Mouse (Mus musculus) hindbrain, postnatal 0 days (tissue): ENCODE data around the gene Hacl1. TPM values are rescaled to one million over a fixed set of nuclear protein-coding genes. Genes with fewer than 3 reads are reported as not detected.

Experiments used
- ATAC-seq: fragments of 200-750 bp; cut with Nextera tagmentation; 2 replicates; pipeline ENCODE4 v1.8.0; 2017; ENCODE audit warnings: mild to moderate bottlenecking, moderate TSS enrichment, moderate library complexity
- DNase-seq: peaks from one replicate; pipeline ENCODE4 v3.0.0-alpha.2; 2015; ENCODE audit warnings: low spot score
- H3K27ac ChIP-seq: fragments of 300-500 bp; sonication (generic); 2 replicates; pipeline ENCODE4 v1.5.1; 2014; ENCODE audit warnings: mild to moderate bottlenecking
- H3K27me3 ChIP-seq: fragments of 300-500 bp; sonication (generic); 2 replicates; pipeline ENCODE4 v1.6.1; 2014; ENCODE audit warnings: low read length, mixed read lengths; ENCODE audit not compliant: insufficient read depth
- H3K36me3 ChIP-seq: fragments of 300-500 bp; sonication (generic); 2 replicates; pipeline ENCODE4 v1.6.1; 2014; ENCODE audit warnings: low read length, mixed read lengths; ENCODE audit not compliant: insufficient read depth
- H3K4me1 ChIP-seq: fragments of 300-500 bp; sonication (generic); 2 replicates; pipeline ENCODE4 v1.6.1; 2014; ENCODE audit warnings: antibody characterized with exemption, low read length, mixed read lengths; ENCODE audit not compliant: insufficient read depth
- H3K4me2 ChIP-seq: fragments of 300-500 bp; sonication (generic); 2 replicates; pipeline ENCODE4 v1.6.1; 2014; ENCODE audit warnings: low read depth, mild to moderate bottlenecking, low read length, moderate library complexity, mixed read lengths
- H3K4me3 ChIP-seq: fragments of 300-500 bp; sonication (generic); 2 replicates; pipeline ENCODE4 v1.5.1; 2014; ENCODE audit warnings: low read length
- H3K9ac ChIP-seq: fragments of 300-500 bp; sonication (generic); replicated peaks from 2 replicates; pipeline ENCODE4 v1.6.1; 2014; ENCODE audit warnings: mild to moderate bottlenecking, low read length, moderate library complexity, mixed read lengths
- H3K9me3 ChIP-seq: fragments of 300-500 bp; sonication (generic); 2 replicates; pipeline ENCODE4 v1.6.1; 2016; ENCODE audit warnings: low read length, mixed read lengths
- CTCF ChIP-seq: IDR thresholded peaks from 2 replicates; pipeline ENCODE4 v1.5.1; 2016; ENCODE audit warnings: antibody characterized with exemption, control low read depth, low read depth
- WGBS: fragments of 180-500 bp; shearing (Covaris S2); extraction: QIAGEN DNeasy Blood & Tissue Kit; methylation state at CpG from one replicate; pipeline ENCODE4 v1.1.7; 2014; 5-methylcytosine and 5-hydroxymethylcytosine counted together
- polyA plus RNA-seq: library from polyadenylated mRNA; unstranded; fragments of >200 nt; fragmentation: Nextera tagmentation; extraction: Ambion mirVana; gene quantifications from 2 replicates; pipeline ENCODE4 v1.2.1, GENCODE M21; 2015
- total RNA-seq: library from RNA; depleted of rRNA; stranded (reverse); fragments of >200 nt; gene quantifications from 2 replicates; pipeline ENCODE4 v1.2.3, GENCODE M21; 2014

Hacl1 gene
- total and polyA plus RNA-seq, 2 experiments from 2014 or later, result 10.9 to 12.8 TPM

GRCm38 (mm10) chr14:31596408-31596807 is 44.7 kb downstream of the Hacl1 start:
- no peaks in the 10 kb centered on the region for H3K4me1 ChIP-seq
- ATAC-seq, result no peak
- TF ChIP-seq CTCF, result no peak
- no peaks in the 10 kb centered on the region for H3K36me3 ChIP-seq
- H3K9ac ChIP-seq, result no peak overlapping the region
- no peak overlapping the region for H3K27ac ChIP-seq
- no peak overlapping the region for H3K4me2 ChIP-seq
- no peak overlapping the region for H3K4me3 ChIP-seq
- H3K9me3 ChIP-seq, result no peaks in the 10 kb centered on the region
- 78% methylated on average over 7 of the region's 7 CpGs for WGBS
- H3K27me3 ChIP-seq, result no peaks in the 10 kb centered on the region
- DNase-seq, result no peak

GRCm38 (mm10) chr14:31594693-31595092 is 46.4 kb downstream of the Hacl1 start:
- no peak for TF ChIP-seq CTCF
- H3K36me3 ChIP-seq, result no peaks in the 10 kb centered on the region
- H3K9ac ChIP-seq, result no peak overlapping the region
- H3K4me3 ChIP-seq, result no peak overlapping the region
- H3K4me2 ChIP-seq, result no peak overlapping the region
- DNase-seq, result peak; percentile 5
- no peaks in the 10 kb centered on the region for H3K4me1 ChIP-seq
- H3K9me3 ChIP-seq, result no peaks in the 10 kb centered on the region
- ATAC-seq, result no peak
- no peak overlapping the region for H3K27ac ChIP-seq
- no peaks in the 10 kb centered on the region for H3K27me3 ChIP-seq
- WGBS, result 63% methylated on average over 3 of the region's 3 CpGs

DNA sequence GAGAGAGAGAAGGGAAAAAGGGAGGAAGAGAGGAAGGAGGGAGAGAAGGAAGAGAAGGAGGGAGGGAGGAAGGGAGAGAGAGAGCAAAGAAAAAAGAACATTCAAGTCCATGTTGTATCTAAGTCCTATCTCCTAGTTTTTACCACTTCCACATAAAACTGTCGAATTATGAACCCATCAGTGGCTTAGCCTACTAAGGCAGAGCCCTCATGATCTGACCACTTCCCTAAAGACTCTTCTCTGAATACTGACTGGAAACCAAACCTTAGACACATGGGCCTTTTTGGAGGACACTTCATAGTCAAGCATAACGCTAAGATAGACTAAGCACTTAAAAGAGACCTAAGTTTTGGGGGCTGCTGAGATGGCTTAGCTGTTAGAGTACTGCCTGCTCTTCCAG is 48.0 kb downstream of the Hacl1 start:
- ATAC-seq, result no peak
- Histone ChIP-seq H3K4me2 (no peak overlapping the region), H3K36me3 (no peaks in the 10 kb centered on the region), H3K27ac (no peak overlapping the region), H3K9ac (no peak overlapping the region), H3K9me3 (no peaks in the 10 kb centered on the region), H3K4me1 (no peaks in the 10 kb centered on the region), H3K4me3 (no peak overlapping the region), H3K27me3 (no peaks in the 10 kb centered on the region)
- no peak for DNase-seq
- WGBS, result 79% methylated on average over 2 of the region's 2 CpGs
- TF ChIP-seq CTCF, result no peak

GRCm38 (mm10) chr14:31591243-31591642 is 49.8 kb downstream of the Hacl1 start, which contains the start of gene Colq:
Gene Colq, minus strand, starts transcription at chr14:31591343.
- DNase-seq (no peak), ATAC-seq (no peak)
- no peaks in the 10 kb centered on the region for H3K4me1 ChIP-seq
- H3K9me3 ChIP-seq, result no peaks in the 10 kb centered on the region
- no peak within 1 kb of the TSS for H3K4me2 ChIP-seq
- no peaks in the 10 kb centered on the region for H3K27me3 ChIP-seq
- no peak within 1 kb of the TSS for H3K4me3 ChIP-seq
- 84% methylated on average over 3 of the region's 3 CpGs for WGBS
- no peak within 1 kb of the TSS for H3K9ac ChIP-seq
- no peak for TF ChIP-seq CTCF
- no peaks in the 10 kb centered on the region for H3K36me3 ChIP-seq
- H3K27ac ChIP-seq, result no peak within 1 kb of the TSS

DNA sequence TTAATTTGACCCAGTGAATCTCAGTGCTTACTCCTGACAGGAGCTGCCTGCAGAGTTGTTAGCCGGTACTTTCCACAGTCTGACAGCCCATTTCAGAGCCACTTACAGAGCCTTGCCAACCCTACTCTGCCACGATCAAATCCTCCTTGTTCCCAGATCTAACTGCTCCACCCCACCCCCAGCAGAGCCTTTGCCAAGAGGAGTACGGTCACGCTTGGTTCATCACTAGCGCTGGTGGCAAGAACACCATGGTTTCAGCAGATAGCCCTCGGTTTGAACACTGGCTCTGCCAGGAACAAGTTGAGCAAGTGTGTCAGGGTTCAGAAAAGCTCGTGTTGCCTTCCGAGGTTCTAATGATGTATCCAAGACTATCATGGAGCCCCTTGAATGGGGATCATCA is 54.6 kb downstream of the Hacl1 start:
- Histone ChIP-seq H3K9me3 (no peaks in the 10 kb centered on the region), H3K9ac (no peak overlapping the region), H3K27me3 (no peaks in the 10 kb centered on the region), H3K36me3 (no peaks in the 10 kb centered on the region), H3K4me2 (no peak overlapping the region), H3K4me3 (no peak overlapping the region), H3K4me1 (no peaks in the 10 kb centered on the region), H3K27ac (no peak overlapping the region)
- DNase-seq (no peak), ATAC-seq (no peak)
- TF ChIP-seq CTCF, result no peak
- WGBS, result 74% methylated on average over 8 of the region's 8 CpGs

DNA sequence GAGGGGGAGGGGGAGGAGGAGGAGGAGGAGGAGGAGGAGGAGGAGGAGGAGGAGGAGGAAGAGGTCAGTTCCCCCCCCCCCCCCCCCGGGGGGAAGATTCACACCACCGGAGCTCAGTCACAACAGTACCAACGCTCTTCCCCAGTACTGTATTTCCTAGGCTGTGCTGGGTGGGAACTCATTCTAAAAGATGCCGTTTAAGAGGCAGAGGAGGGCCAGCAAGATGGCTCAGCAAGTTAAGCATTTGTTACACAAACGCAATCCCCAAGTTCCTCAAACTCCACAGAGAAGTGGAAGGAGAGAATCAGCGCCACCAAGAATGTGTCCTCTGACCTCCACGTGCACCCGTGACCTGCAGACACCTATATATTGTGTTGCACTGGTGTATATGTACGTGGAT is 58.0 kb downstream of the Hacl1 start:
- no peaks in the 10 kb centered on the region for H3K36me3 ChIP-seq
- ATAC-seq, result no peak
- WGBS, result 92% methylated on average over 8 of the region's 9 CpGs

DNA sequence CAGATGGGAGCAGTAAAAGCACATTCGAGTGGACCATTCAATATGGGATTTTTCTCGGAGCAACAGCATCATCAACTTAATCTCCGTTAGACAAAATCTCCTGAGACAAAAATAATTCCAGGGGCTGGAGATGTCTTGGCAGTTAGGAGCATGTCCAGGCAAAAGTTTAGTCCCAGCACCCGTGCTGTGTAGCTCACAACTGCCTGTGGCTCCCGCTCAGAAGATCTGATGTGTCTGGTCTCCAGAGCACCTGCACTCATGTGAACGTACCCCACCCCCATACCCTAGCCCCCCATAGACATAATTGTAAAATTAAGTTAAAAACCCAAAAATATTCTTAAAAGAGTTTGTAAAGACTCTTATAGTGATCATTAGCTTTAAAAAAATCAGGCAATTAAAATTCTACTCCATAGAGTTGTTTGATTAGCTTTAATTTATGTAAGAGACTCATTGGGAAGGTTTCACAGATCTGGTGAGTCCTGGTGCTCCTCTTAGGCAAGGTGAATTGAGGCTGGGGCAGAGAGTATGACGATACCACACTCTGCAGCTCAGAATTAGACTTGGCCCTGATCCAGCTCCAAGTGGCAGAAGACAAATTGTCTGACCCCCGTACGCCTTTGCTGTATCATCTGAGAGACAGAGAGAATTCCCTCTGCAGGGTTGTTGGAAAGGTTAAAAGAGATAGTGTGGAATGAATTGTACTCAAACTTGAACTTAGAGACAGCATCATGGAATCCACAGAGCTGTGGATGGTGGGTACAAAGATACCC is 62.9 kb downstream of the Hacl1 start:
- Histone ChIP-seq H3K36me3 (no peaks in the 10 kb centered on the region), H3K4me1 (no peaks in the 10 kb centered on the region), H3K9ac (no peak overlapping the region), H3K27me3 (no peaks in the 10 kb centered on the region), H3K27ac (no peak overlapping the region), H3K9me3 (no peaks in the 10 kb centered on the region), H3K4me3 (no peak overlapping the region), H3K4me2 (no peak overlapping the region)
- WGBS, result 46% methylated on average over 9 of the region's 9 CpGs
- no peak for ATAC-seq
- DNase-seq, result peak; percentile 9
- TF ChIP-seq CTCF, result no peak

More for the DNA sequence above, 58.0 kb downstream of the Hacl1 start:
- DNase-seq, result no peak
- Histone ChIP-seq H3K9me3 (no peaks in the 10 kb centered on the region), H3K4me1 (no peaks in the 10 kb centered on the region), H3K9ac (no peak overlapping the region), H3K4me3 (no peak overlapping the region), H3K27ac (no peak overlapping the region), H3K4me2 (no peak overlapping the region), H3K27me3 (no peaks in the 10 kb centered on the region)
- TF ChIP-seq CTCF, result no peak
